Mouse (Mus musculus): ENCODE measurements at regions not wholly inside any gene's neighbourhood (a gene's known extent, or its start where the extent isn't known, plus 50 kb on each side); places are given as distances from the start of the nearest gene placed in this dataset.

- no peaks in the 10 kb centered on the region for H3K9me3 ChIP-seq (ENCODE audit: low read length)
- DNase-seq (ENCODE audit: low spot score) (peak; percentile 55), ATAC-seq (peak; percentile 62)
- no peaks in the 10 kb centered on the region for H3K4me1 ChIP-seq (ENCODE audit: insufficient read depth, low read depth, low read length)
- H3K4me3 ChIP-seq (ENCODE audit: low read depth, low read length), result no peak overlapping the region
- no peaks in the 10 kb centered on the region for H3K36me3 ChIP-seq (ENCODE audit: insufficient read depth, low read length)
- WGBS, result 2% methylated on average over 10 of the region's 10 CpGs
- TF ChIP-seq EP300 (IDR thresholded peaks at IDR 0.05) (no peak), CTCF (IDR thresholded peaks at IDR 0.05) (peak; percentile 47)
- H3K27me3 ChIP-seq (replicated peaks; ENCODE audit: insufficient read depth, low read length), result no peaks in the 10 kb centered on the region
- no peak overlapping the region for H3K9ac ChIP-seq (replicated peaks; ENCODE audit: low read depth)
- peak overlapping the region; percentile 35; the same call in 1 of the 2 replicates for H3K4me2 ChIP-seq (replicated peaks; ENCODE audit: low read depth, low read length)
- no peak overlapping the region for H3K27ac ChIP-seq (ENCODE audit: low read length)
These were observed 144.3 kb downstream of the Zfp281 start for GRCm38 (mm10) chr1:136768969-136769401.

GRCm38 (mm10) chr1:136773743-136774142, 149.0 kb downstream of the Zfp281 start:
- no peaks in the 10 kb centered on the region for H3K36me3 ChIP-seq (ENCODE audit: insufficient read depth, low read length)
- H3K27ac ChIP-seq (ENCODE audit: low read length), result no peak overlapping the region
- H3K9ac ChIP-seq (replicated peaks; ENCODE audit: low read depth), result no peak overlapping the region
- H3K27me3 ChIP-seq (replicated peaks; ENCODE audit: insufficient read depth, low read length), result no peaks in the 10 kb centered on the region
- ATAC-seq (no peak), DNase-seq (ENCODE audit: low spot score) (no peak)
- H3K4me1 ChIP-seq (ENCODE audit: insufficient read depth, low read depth, low read length), result no peaks in the 10 kb centered on the region
- WGBS, result 89% methylated on average over 6 of the region's 6 CpGs
- no peak overlapping the region for H3K4me3 ChIP-seq (ENCODE audit: low read depth, low read length)
- H3K4me2 ChIP-seq (replicated peaks; ENCODE audit: low read depth, low read length), result no peak overlapping the region
- TF ChIP-seq CTCF (IDR thresholded peaks at IDR 0.05) (peak; percentile 63), EP300 (IDR thresholded peaks at IDR 0.05) (no peak)
- no peaks in the 10 kb centered on the region for H3K9me3 ChIP-seq (ENCODE audit: low read length)

GRCm38 (mm10) chr1:136776211-136776610, 151.5 kb downstream of the Zfp281 start:
- Histone ChIP-seq H3K36me3 (ENCODE audit: insufficient read depth, low read length) (no peaks in the 10 kb centered on the region), H3K9me3 (ENCODE audit: low read length) (no peaks in the 10 kb centered on the region), H3K4me3 (ENCODE audit: low read depth, low read length) (no peak overlapping the region), H3K9ac (replicated peaks; ENCODE audit: low read depth) (no peak overlapping the region), H3K27ac (ENCODE audit: low read length) (no peak overlapping the region), H3K4me2 (replicated peaks; ENCODE audit: low read depth, low read length) (no peak overlapping the region), H3K27me3 (replicated peaks; ENCODE audit: insufficient read depth, low read length) (no peaks in the 10 kb centered on the region), H3K4me1 (ENCODE audit: insufficient read depth, low read depth, low read length) (no peaks in the 10 kb centered on the region)
- no peak for ATAC-seq
- 72% methylated on average over 17 of the region's 17 CpGs for WGBS
- DNase-seq (ENCODE audit: low spot score), result no peak
- TF ChIP-seq CTCF (IDR thresholded peaks at IDR 0.05), result no peak
- no peak for TF ChIP-seq EP300 (IDR thresholded peaks at IDR 0.05)

DNA sequence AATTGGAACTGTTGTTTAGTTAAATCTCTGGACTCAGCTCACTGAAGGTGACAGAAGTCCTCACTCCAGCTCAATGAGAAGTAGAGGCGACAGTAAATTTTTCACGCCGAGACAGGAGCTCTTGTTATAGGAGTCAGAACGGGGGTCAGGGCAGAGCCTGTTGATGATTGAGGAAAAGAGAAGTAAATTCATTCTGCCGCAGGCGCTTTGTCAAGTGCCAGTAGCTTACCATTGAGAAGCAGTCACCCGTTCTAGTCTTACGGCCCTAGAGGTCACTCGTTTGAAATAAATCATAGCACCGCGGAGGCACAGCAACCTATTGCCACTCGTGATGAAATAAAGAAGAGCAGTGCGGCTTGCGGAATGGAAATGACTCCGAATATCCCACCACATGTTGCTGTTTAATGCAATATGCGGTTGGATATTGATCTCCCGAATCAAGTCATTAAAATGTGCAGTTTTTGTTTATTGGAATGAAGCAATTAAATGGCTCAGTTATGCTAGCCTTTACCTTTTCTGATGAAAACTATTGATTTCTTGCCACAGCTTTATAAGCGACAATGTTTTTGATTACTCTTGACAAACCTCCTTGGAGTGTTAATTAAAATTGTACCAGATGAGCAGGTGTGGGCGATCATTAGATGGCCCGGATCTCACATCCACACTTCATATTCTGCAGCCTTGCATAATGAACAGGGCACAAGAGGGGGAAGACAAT, 152.7 kb downstream of the Zfp281 start:
- DNase-seq (ENCODE audit: low spot score) (peak; percentile 7), ATAC-seq (no peak)
- 66% methylated on average over 20 of the region's 20 CpGs for WGBS
- Histone ChIP-seq H3K9me3 (ENCODE audit: low read length) (no peaks in the 10 kb centered on the region), H3K27me3 (replicated peaks; ENCODE audit: insufficient read depth, low read length) (no peaks in the 10 kb centered on the region), H3K36me3 (ENCODE audit: insufficient read depth, low read length) (no peaks in the 10 kb centered on the region), H3K4me2 (replicated peaks; ENCODE audit: low read depth, low read length) (no peak overlapping the region), H3K9ac (replicated peaks; ENCODE audit: low read depth) (no peak overlapping the region), H3K27ac (ENCODE audit: low read length) (no peak overlapping the region), H3K4me3 (ENCODE audit: low read depth, low read length) (no peak overlapping the region), H3K4me1 (ENCODE audit: insufficient read depth, low read depth, low read length) (peaks cover 5% of the 10 kb centered on the region; the same call in 1 of the 2 replicates)
- TF ChIP-seq EP300 (IDR thresholded peaks at IDR 0.05) (no peak), CTCF (IDR thresholded peaks at IDR 0.05) (no peak)

- ATAC-seq (no peak), DNase-seq (ENCODE audit: low spot score) (no peak)
- Histone ChIP-seq H3K4me2 (replicated peaks; ENCODE audit: low read depth, low read length) (no peak overlapping the region), H3K4me1 (ENCODE audit: insufficient read depth, low read depth, low read length) (peaks cover 8% of the 10 kb centered on the region; the same call in 1 of the 2 replicates), H3K36me3 (ENCODE audit: insufficient read depth, low read length) (no peaks in the 10 kb centered on the region), H3K9ac (replicated peaks; ENCODE audit: low read depth) (no peak overlapping the region), H3K9me3 (ENCODE audit: low read length) (no peaks in the 10 kb centered on the region), H3K4me3 (ENCODE audit: low read depth, low read length) (no peak overlapping the region), H3K27me3 (replicated peaks; ENCODE audit: insufficient read depth, low read length) (no peaks in the 10 kb centered on the region), H3K27ac (ENCODE audit: low read length) (no peak overlapping the region)
- WGBS, result 91% methylated on average over 8 of the region's 8 CpGs
- no peak for TF ChIP-seq EP300 (IDR thresholded peaks at IDR 0.05)
- TF ChIP-seq CTCF (IDR thresholded peaks at IDR 0.05), result no peak
These were observed 154.7 kb downstream of the Zfp281 start for GRCm38 (mm10) chr1:136779384-136779783.

GRCm38 (mm10) chr1:136781561-136782025, 156.9 kb downstream of the Zfp281 start:
- Histone ChIP-seq H3K4me2 (replicated peaks; ENCODE audit: low read depth, low read length) (peak overlapping the region; percentile 62), H3K9ac (replicated peaks; ENCODE audit: low read depth) (no peak overlapping the region), H3K4me3 (ENCODE audit: low read depth, low read length) (peak overlapping the region; percentile 32; the same call in 1 of the 2 replicates), H3K27ac (ENCODE audit: low read length) (peak overlapping the region; percentile 49; the same call in 1 of the 2 replicates), H3K27me3 (replicated peaks; ENCODE audit: insufficient read depth, low read length) (no peaks in the 10 kb centered on the region), H3K36me3 (ENCODE audit: insufficient read depth, low read length) (no peaks in the 10 kb centered on the region), H3K9me3 (ENCODE audit: low read length) (no peaks in the 10 kb centered on the region), H3K4me1 (ENCODE audit: insufficient read depth, low read depth, low read length) (peaks cover 8% of the 10 kb centered on the region; the same call in 1 of the 2 replicates)
- no peak for TF ChIP-seq EP300 (IDR thresholded peaks at IDR 0.05)
- no peak for TF ChIP-seq CTCF (IDR thresholded peaks at IDR 0.05)
- WGBS, result 10% methylated on average over 18 of the region's 18 CpGs
- DNase-seq (ENCODE audit: low spot score) (peak; percentile 10), ATAC-seq (peak; percentile 18)

All from lung, postnatal 0 days (tissue).